ENCODE assay signal across 9 mouse cellular contexts in the genomic region with DNA sequence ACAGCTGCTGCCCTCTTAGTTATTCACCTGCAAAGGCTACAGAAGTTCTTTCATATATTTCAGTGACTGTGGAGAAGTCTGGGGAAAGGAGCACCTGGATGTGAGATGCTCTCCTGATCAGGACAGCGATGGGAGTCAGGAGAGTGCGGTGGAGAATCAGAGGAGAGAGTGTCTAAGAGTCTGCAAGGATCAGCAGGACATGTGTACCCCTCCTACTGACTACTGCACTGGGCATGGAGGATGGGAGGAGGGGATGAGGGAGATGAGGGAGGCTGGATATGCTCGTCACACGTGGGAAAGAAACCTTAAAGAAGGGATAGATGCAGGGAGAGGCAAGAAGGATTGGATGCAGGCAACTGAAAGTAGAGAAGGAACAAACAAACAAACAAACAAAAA.
DNase-seq lines count a peak whose midpoint lies in the region; ATAC-seq and TF ChIP-seq lines count a peak whose summit lies in the region.
"Had no signal": no experiment of that assay in that cellular context is flagged by ENCODE, and none has a peak within 500 bp of the region (broad histone marks: within the 10 kb centered on the region; RNA-seq: fewer than 3 reads in every experiment).

No protein-coding gene starts in this region.

- H3K9me3 ChIP-seq in forebrain, embryonic 11.5 days (ENCODE audit: control insufficient read depth, low read length): no peaks in the 10 kb centered on the region
- H3K9me3 ChIP-seq in intestine, embryonic 15.5 days: no peaks in the 10 kb centered on the region
- H3K9me3 ChIP-seq in neural tube, embryonic 13.5 days: no peaks in the 10 kb centered on the region

- peak overlapping the region; percentile 50; the same call in 1 of the 2 replicates for H3K4me2 ChIP-seq in forebrain, embryonic 11.5 days (ENCODE audit: low read depth, low read length, severe bottlenecking)
- peak overlapping the region; percentile 54; the same call in 1 of the 2 replicates for H3K4me2 ChIP-seq in intestine, embryonic 15.5 days (replicated peaks)
- peak overlapping the region; percentile 56 for H3K4me2 ChIP-seq in neural tube, embryonic 13.5 days

- no peak overlapping the region for H3K4me3 ChIP-seq in layer of hippocampus, adult 2 months
- peak overlapping the region; percentile 21; the same call in 1 of the 2 replicates for H3K4me3 ChIP-seq in forebrain, embryonic 11.5 days (ENCODE audit: low read depth, low read length)
- H3K4me3 ChIP-seq in intestine, embryonic 15.5 days (replicated peaks): no peak overlapping the region
- no peak overlapping the region for H3K4me3 ChIP-seq in neural tube, embryonic 13.5 days
- H3K4me3 ChIP-seq in left cerebral cortex, adult 2 months: no peak overlapping the region

- WGBS in forebrain, embryonic 11.5 days: 17% methylated on average over 4 of the region's 4 CpGs
- WGBS in intestine, embryonic 15.5 days: 51% methylated on average over 4 of the region's 4 CpGs
- WGBS in neural tube, embryonic 13.5 days: 25% methylated on average over 4 of the region's 4 CpGs

- peak overlapping the region; percentile 51; the same call in 1 of the 2 replicates for H3K9ac ChIP-seq in forebrain, embryonic 11.5 days (ENCODE audit: low read length)
- H3K9ac ChIP-seq in intestine, embryonic 15.5 days: no peak overlapping the region
- H3K9ac ChIP-seq in neural tube, embryonic 13.5 days: peak overlapping the region; percentile 59

- H3K27me3 ChIP-seq in forebrain, embryonic 11.5 days (ENCODE audit: control insufficient read depth, insufficient read depth, low read length): no peaks in the 10 kb centered on the region
- H3K27me3 ChIP-seq in intestine, embryonic 15.5 days (replicated peaks): no peaks in the 10 kb centered on the region
- H3K27me3 ChIP-seq in neural tube, embryonic 13.5 days: no peaks in the 10 kb centered on the region

- H3K27ac ChIP-seq in layer of hippocampus, adult 2 months: peak overlapping the region; percentile 72; the same call in 1 of the 2 replicates
- H3K27ac ChIP-seq in forebrain, embryonic 11.5 days (ENCODE audit: low read depth, low read length): no peak overlapping the region
- no peak overlapping the region for H3K27ac ChIP-seq in intestine, embryonic 15.5 days
- H3K27ac ChIP-seq in neural tube, embryonic 13.5 days (replicated peaks): peak overlapping the region; percentile 84
- no peak overlapping the region for H3K27ac ChIP-seq in left cerebral cortex, adult 2 months

- no peak for DNase-seq in layer of hippocampus, adult 2 months (ENCODE audit: low spot score in 2 of 2)
- DNase-seq in layer of hippocampus, adult 9-10 months (ENCODE audit: low spot score): no peak
- no peak for DNase-seq in forebrain, embryonic 11.5 days (ENCODE audit: low spot score)
- no peak for DNase-seq in left cerebral cortex, adult 2 months (ENCODE audit: extremely low spot score in 1 of 2, low spot score in 2 of 2)
- DNase-seq in ovary, postnatal 10 days (ENCODE audit: low spot score): no peak
- DNase-seq in adrenal gland, adult (ENCODE audit: inconsistent age in 2 of 2, low spot score in 1 of 2): no peak

- intact Hi-C loops in left cerebral cortex, adult 2 months (cut with DNase I): no loop called here

- no peak for TF ChIP-seq CTCF in layer of hippocampus, adult 2 months (conservative IDR thresholded peaks at IDR 0.05)
- TF ChIP-seq CTCF in left cerebral cortex, adult 2 months (IDR thresholded peaks at IDR 0.05): no peak

- H3K4me1 ChIP-seq in forebrain, embryonic 11.5 days (replicated peaks; ENCODE audit: control insufficient read depth, insufficient read depth, low read length): peaks cover 11% of the 10 kb centered on the region
- H3K4me1 ChIP-seq in intestine, embryonic 15.5 days (replicated peaks): peaks cover 9% of the 10 kb centered on the region
- H3K4me1 ChIP-seq in neural tube, embryonic 13.5 days (replicated peaks): peaks cover 52% of the 10 kb centered on the region

- peak; percentile 54 for ATAC-seq in forebrain, embryonic 11.5 days (replicated peaks; ENCODE audit: low FRiP score)
- no peak for ATAC-seq in intestine, embryonic 15.5 days
- peak; percentile 41 for ATAC-seq in neural tube, embryonic 13.5 days (ENCODE audit: low read depth)

- no peaks in the 10 kb centered on the region for H3K36me3 ChIP-seq in forebrain, embryonic 11.5 days (ENCODE audit: control insufficient read depth, insufficient read depth, low read length)
- no peaks in the 10 kb centered on the region for H3K36me3 ChIP-seq in intestine, embryonic 15.5 days
- H3K36me3 ChIP-seq in neural tube, embryonic 13.5 days: no peaks in the 10 kb centered on the region
- H3K36me3 ChIP-seq: G1E had no signal

Comparison
In these comparisons a context has a peak if more than half of its experiments do, and no peak if none do; other contexts are left out.
1. H3K27ac ChIP-seq: peak in layer of hippocampus, adult 2 months (single experiment) and neural tube, embryonic 13.5 days (single experiment); none in forebrain, embryonic 11.5 days (single experiment), intestine, embryonic 15.5 days (single experiment) and left cerebral cortex, adult 2 months (single experiment).
2. Peak in every context shown above with its lines, with median percentiles within 50 percentile points of each other: H3K4me2 ChIP-seq.